ENCODE assay signal across 24 mouse cellular contexts in the genomic region with DNA sequence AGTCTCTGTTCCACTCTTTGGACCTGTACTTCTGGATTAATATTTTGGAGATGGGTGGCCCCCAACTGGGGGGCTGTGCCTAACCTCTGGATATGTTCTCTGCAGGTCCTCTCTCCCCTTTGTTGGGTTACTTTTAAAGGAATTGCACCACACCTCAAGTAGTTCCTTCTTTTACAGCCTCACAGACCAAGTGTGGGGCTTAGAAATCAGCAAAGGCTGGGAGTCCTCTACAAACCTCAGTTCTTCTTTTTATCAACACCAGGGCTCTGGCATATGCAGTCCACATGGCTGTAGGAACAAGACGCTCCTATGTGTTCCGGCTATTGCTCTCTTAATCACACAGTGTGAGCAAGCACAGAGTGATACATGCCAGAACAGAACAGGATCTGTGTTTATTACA.
"Had no signal": no experiment of that assay in that cellular context is flagged by ENCODE, and none has a peak within 500 bp of the region (broad histone marks: within the 10 kb centered on the region; RNA-seq: fewer than 3 reads in every experiment).

No protein-coding gene starts in this region.

- H3K4me2 ChIP-seq: intestine, embryonic 15.5 days; limb, embryonic 13.5 days; liver, embryonic 12.5 days; liver, embryonic 15.5 days; lung, embryonic 15.5 days; midbrain, embryonic 13.5 days; stomach, embryonic 15.5 days had no signal

- H3K9me3 ChIP-seq: intestine, embryonic 15.5 days; limb, embryonic 10.5 days; limb, embryonic 13.5 days; liver, embryonic 12.5 days; liver, embryonic 15.5 days; lung, embryonic 15.5 days; megakaryocyte, embryonic 14.5 days; midbrain, embryonic 10.5 days; midbrain, embryonic 13.5 days; stomach, embryonic 15.5 days had no signal

- H3K27ac ChIP-seq: intestine, embryonic 15.5 days; kidney, postnatal 0 days; layer of hippocampus, adult 2 months; limb, embryonic 10.5 days; limb, embryonic 13.5 days; liver, embryonic 12.5 days; liver, embryonic 15.5 days; lung, embryonic 15.5 days; midbrain, embryonic 10.5 days; midbrain, embryonic 13.5 days; stomach, embryonic 15.5 days had no signal

- ATAC-seq: intestine, embryonic 15.5 days; liver, embryonic 12.5 days; midbrain, embryonic 13.5 days; midbrain, embryonic 16.5 days had no signal

- H3K27me3 ChIP-seq: intestine, embryonic 15.5 days; limb, embryonic 13.5 days; liver, embryonic 12.5 days; liver, embryonic 15.5 days; lung, embryonic 15.5 days; megakaryocyte, embryonic 14.5 days; midbrain, embryonic 13.5 days; stomach, embryonic 15.5 days had no signal

- H3K9ac ChIP-seq: intestine, embryonic 15.5 days; limb, embryonic 13.5 days; liver, embryonic 12.5 days; liver, embryonic 15.5 days; lung, embryonic 15.5 days; midbrain, embryonic 13.5 days; stomach, embryonic 15.5 days had no signal

- H3K36me3 ChIP-seq: intestine, embryonic 15.5 days; limb, embryonic 10.5 days; limb, embryonic 13.5 days; liver, embryonic 12.5 days; liver, embryonic 15.5 days; lung, embryonic 15.5 days; midbrain, embryonic 10.5 days; midbrain, embryonic 13.5 days; stomach, embryonic 15.5 days had no signal

- H3K4me3 ChIP-seq: intestine, embryonic 15.5 days; layer of hippocampus, adult 2 months; limb, embryonic 10.5 days; limb, embryonic 13.5 days; liver, embryonic 12.5 days; liver, embryonic 15.5 days; lung, embryonic 15.5 days; megakaryocyte, embryonic 14.5 days; midbrain, embryonic 10.5 days; midbrain, embryonic 13.5 days; stomach, embryonic 15.5 days had no signal

- DNase-seq: kidney, adult 11 months; kidney, postnatal 25 days; liver; lung, adult 18-20 months; lung, postnatal 10 days; lung, postnatal 4 days; retina, postnatal 1 day; right cerebral cortex, postnatal 25 days; spleen, adult 18-20 months; thymus, adult 2 months; thymus, postnatal 25 days had no signal

- H3K4me1 ChIP-seq: intestine, embryonic 15.5 days; limb, embryonic 10.5 days; liver, embryonic 12.5 days; liver, embryonic 15.5 days; midbrain, embryonic 10.5 days; stomach, embryonic 15.5 days had no signal
